Comparison of ENCODE assay signal across 13 mouse cellular contexts in the genomic region with DNA sequence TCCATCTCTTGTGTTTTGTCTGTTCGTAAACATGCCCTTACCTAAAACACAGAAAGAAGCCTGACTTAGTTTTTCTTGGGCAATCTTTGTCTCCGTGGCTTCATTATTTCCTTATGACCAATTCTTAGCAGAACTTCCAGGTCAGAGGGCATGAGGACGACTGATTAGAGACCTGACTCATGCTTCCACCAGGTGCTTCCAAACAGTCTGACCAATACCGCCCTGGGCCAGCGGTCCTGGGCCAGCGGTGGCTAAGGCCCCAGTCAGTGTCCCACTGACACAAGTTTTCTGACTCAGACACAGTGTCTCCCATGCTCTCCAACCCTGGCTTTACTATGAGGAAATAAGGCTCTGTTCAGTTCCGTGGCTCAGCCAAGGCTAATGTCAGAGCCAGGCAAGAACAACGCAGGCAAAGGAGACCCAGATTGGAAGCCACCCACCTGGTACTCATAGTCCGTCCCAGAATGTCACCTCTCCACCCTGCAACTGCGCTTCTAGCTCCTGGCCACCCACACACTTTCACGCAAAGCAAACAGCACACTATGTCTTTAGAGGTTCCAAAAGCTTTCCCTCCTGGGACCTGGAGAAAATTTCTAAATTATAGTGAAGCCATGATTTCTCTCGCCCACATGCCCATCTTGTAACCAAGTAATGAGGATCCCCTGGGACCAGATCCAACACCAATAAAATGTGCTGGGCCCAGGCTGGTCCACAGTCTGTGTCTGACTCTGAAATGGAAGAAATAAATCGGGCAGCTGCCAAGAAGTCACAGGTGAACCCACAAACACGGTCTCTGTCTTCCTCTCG. TPM values are rescaled to one million over a fixed set of nuclear protein-coding genes. Genes with fewer than 3 reads are reported as not detected.
DNase-seq lines count a peak whose midpoint lies in the region; ATAC-seq and TF ChIP-seq lines count a peak whose summit lies in the region.
"Had no signal": no experiment of that assay in that cellular context is flagged by ENCODE, and none has a peak within 500 bp of the region (broad histone marks: within the 10 kb centered on the region; RNA-seq: fewer than 3 reads in every experiment).

No protein-coding gene starts in this region.

- no peak overlapping the region for H3K4me3 ChIP-seq in intestine, postnatal 0 days (ENCODE audit: low read depth, low read length)
- no peak overlapping the region for H3K4me3 ChIP-seq in intestine, embryonic 16.5 days (ENCODE audit: low read length)
- H3K4me3 ChIP-seq in E14TG2a.4 (replicated peaks; ENCODE audit: low read length): peak overlapping the region; percentile 37; the same call in 1 of the 2 replicates

- no peaks in the 10 kb centered on the region for H3K27me3 ChIP-seq in intestine, postnatal 0 days (replicated peaks; ENCODE audit: control insufficient read depth, insufficient read depth, low read length)
- H3K27me3 ChIP-seq in intestine, embryonic 16.5 days (replicated peaks; ENCODE audit: control insufficient read depth, insufficient read depth, low read length): no peaks in the 10 kb centered on the region
- H3K27me3 ChIP-seq in E14TG2a.4 (ENCODE audit: insufficient read depth, low read length): peaks cover under 1% of the 10 kb centered on the region; the same call in 1 of the 2 replicates
- H3K27me3 ChIP-seq: CH12.LX had no signal

- H3K9ac ChIP-seq in intestine, postnatal 0 days (ENCODE audit: low read depth, low read length): no peak overlapping the region
- no peak overlapping the region for H3K9ac ChIP-seq in intestine, embryonic 16.5 days (ENCODE audit: low read depth, low read length)

- TF ChIP-seq CTCF in intestine, postnatal 0 days (IDR thresholded peaks at IDR 0.05; ENCODE audit: low read depth): no peak
- TF ChIP-seq CTCF in E14TG2a.4 (conservative IDR thresholded peaks at IDR 0.05; ENCODE audit: low read length): no peak

- H3K27ac ChIP-seq in intestine, postnatal 0 days (ENCODE audit: low read depth, low read length): no peak overlapping the region
- no peak overlapping the region for H3K27ac ChIP-seq in intestine, embryonic 16.5 days (ENCODE audit: low read length)
- H3K27ac ChIP-seq: hindbrain, postnatal 0 days had no signal

- ATAC-seq in intestine, postnatal 0 days: 0 out of 2 replicates have a peak, but pooled peaks have one; percentile 41
- no peak for ATAC-seq in intestine, embryonic 16.5 days
- ATAC-seq: hindbrain, postnatal 0 days had no signal

- H3K36me3 ChIP-seq in intestine, postnatal 0 days (ENCODE audit: control insufficient read depth, insufficient read depth): no peaks in the 10 kb centered on the region
- no peaks in the 10 kb centered on the region for H3K36me3 ChIP-seq in intestine, embryonic 16.5 days (ENCODE audit: control insufficient read depth, insufficient read depth, low read length)
- no peaks in the 10 kb centered on the region for H3K36me3 ChIP-seq in E14TG2a.4 (ENCODE audit: insufficient read depth, low read length)

- DNase-seq in adipocyte (ENCODE audit: low spot score): peak; percentile 64
- DNase-seq in layer of hippocampus, postnatal 10 days (ENCODE audit: low spot score in 2 of 2): peak; percentile 22 to 27
- no peak for DNase-seq in cerebellum, adult 11-12 months
- DNase-seq in ovary, postnatal 14 days (ENCODE audit: low spot score): no peak
- DNase-seq in c-Kit-positive CD71-positive TER-119-positive erythroid progenitor cells, embryonic 14.5 days (ENCODE audit: low spot score): no peak
- DNase-seq: cerebellum, adult 9-10 months; embryo, embryonic 11 days; lung, adult 2 months had no signal

- no peaks in the 10 kb centered on the region for H3K4me1 ChIP-seq in intestine, postnatal 0 days (replicated peaks; ENCODE audit: control insufficient read depth, insufficient read depth, low read length)
- H3K4me1 ChIP-seq in intestine, embryonic 16.5 days (ENCODE audit: control insufficient read depth, insufficient read depth, low read length): no peaks in the 10 kb centered on the region
- peaks cover 4% of the 10 kb centered on the region for H3K4me1 ChIP-seq in E14TG2a.4 (replicated peaks; ENCODE audit: low read depth, low read length)

- no peak overlapping the region for H3K4me2 ChIP-seq in intestine, postnatal 0 days (replicated peaks; ENCODE audit: low read depth)
- no peak overlapping the region for H3K4me2 ChIP-seq in intestine, embryonic 16.5 days (ENCODE audit: low read depth, low read length)

- no peaks in the 10 kb centered on the region for H3K9me3 ChIP-seq in intestine, postnatal 0 days (ENCODE audit: control insufficient read depth)
- H3K9me3 ChIP-seq in intestine, embryonic 16.5 days (ENCODE audit: control insufficient read depth, low read length): no peaks in the 10 kb centered on the region
- H3K9me3 ChIP-seq in E14TG2a.4 (ENCODE audit: low read length): no peaks in the 10 kb centered on the region

- 81% methylated on average over 15 of the region's 15 CpGs for WGBS in intestine, postnatal 0 days
- WGBS in intestine, embryonic 16.5 days: 81% methylated on average over 15 of the region's 15 CpGs

RNA-seq across cellular contexts. Expression of gene Erg, which starts 56.6 kb away (rescaled TPM):
- 2.0 and 2.4 TPM in 2 replicates for polyA plus RNA-seq in intestine, postnatal 0 days (2015; fragmentation: Nextera tagmentation; extraction: Ambion mirVana)
- polyA plus RNA-seq in intestine, embryonic 16.5 days (2015; fragmentation: Nextera tagmentation; extraction: Ambion mirVana): 3.7 and 3.8 TPM in 2 replicates
- 1 to 10 TPM; 6.5 to 8.2 TPM for total RNA-seq in layer of hippocampus, postnatal 10 days (2021)

RNA-seq across cellular contexts. Expression of gene Ets2, which starts 58.9 kb away (rescaled TPM):
- polyA plus RNA-seq in intestine, postnatal 0 days (2015; fragmentation: Nextera tagmentation; extraction: Ambion mirVana): 34.6 and 36.8 TPM in 2 replicates
- 58.6 and 59.8 TPM in 2 replicates for polyA plus RNA-seq in intestine, embryonic 16.5 days (2015; fragmentation: Nextera tagmentation; extraction: Ambion mirVana)
- 10 to 100 TPM; 40.0 to 40.6 TPM for total RNA-seq in layer of hippocampus, postnatal 10 days (2021)

Comparison
In these comparisons a context has a peak if more than half of its experiments do, and no peak if none do; other contexts are left out.
1. DNase-seq: peak in adipocyte (single experiment) and layer of hippocampus, postnatal 10 days (2 of 2); none in cerebellum, adult 11-12 months (single experiment), ovary, postnatal 14 days (single experiment) and c-Kit-positive CD71-positive TER-119-positive erythroid progenitor cells, embryonic 14.5 days (single experiment).